Mouse (Mus musculus): ENCODE measurements around the gene C1qtnf7. TPM values are rescaled to one million over a fixed set of nuclear protein-coding genes. Genes with fewer than 3 reads are reported as not detected.

The C1qtnf7 gene
- polyA plus RNA-seq, 1 experiment, result not detected

DNA sequence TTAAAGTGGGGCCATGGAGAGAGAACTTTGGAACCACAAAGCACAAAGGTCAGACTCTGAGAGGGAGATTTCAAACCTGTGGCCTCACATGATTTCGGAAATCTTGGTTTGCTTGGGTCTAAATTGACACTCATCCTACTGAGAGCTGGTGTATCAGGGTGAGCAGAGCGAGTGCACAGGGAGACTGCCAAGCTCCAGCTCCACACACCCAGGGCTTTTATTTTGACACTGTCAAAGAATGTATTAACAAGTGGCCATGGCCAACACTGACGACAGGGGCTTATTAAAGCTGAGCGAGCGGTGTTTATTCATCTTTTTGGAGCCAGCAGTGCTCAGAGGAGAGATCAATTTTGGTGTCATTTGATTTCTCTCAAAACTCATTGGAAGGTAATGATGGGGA lies 149.8 kb downstream of the C1qtnf7 start:
- TF ChIP-seq USF1 (IDR thresholded peaks at IDR 0.05; ENCODE audit: low read depth) (no peak), FOSL1 (IDR thresholded peaks at IDR 0.05; ENCODE audit: insufficient read depth, low read length, poor library complexity, severe bottlenecking) (no peak), MYOD1 (IDR thresholded peaks at IDR 0.05; ENCODE audit: control insufficient read depth, insufficient read length, low read depth) (no peak), CEBPB (IDR thresholded peaks at IDR 0.05; ENCODE audit: low read depth) (no peak), CTCF (IDR thresholded peaks at IDR 0.05; ENCODE audit: control insufficient read depth, insufficient read depth, insufficient read length) (no peak), MYOG (IDR thresholded peaks at IDR 0.05; ENCODE audit: control insufficient read depth, extremely low read depth, insufficient read length) (no peak), MAX (IDR thresholded peaks at IDR 0.05) (no peak)
- no peak overlapping the region for H3K4me3 ChIP-seq (ENCODE audit: insufficient read depth, poor library complexity, severe bottlenecking)

More for the DNA sequence above, 149.8 kb downstream of the C1qtnf7 start:
- Histone ChIP-seq H3ac (ENCODE audit: control insufficient read depth, insufficient read length, low read depth) (no peak overlapping the region), H3K79me3 (ENCODE audit: low read depth) (no peaks in the 10 kb centered on the region), H3K79me2 (ENCODE audit: control insufficient read depth, insufficient read depth) (no peaks in the 10 kb centered on the region), H3K27me3 (ENCODE audit: control insufficient read depth, insufficient read depth, insufficient read length) (no peaks in the 10 kb centered on the region), H3K36me3 (ENCODE audit: control insufficient read depth, insufficient read depth) (no peaks in the 10 kb centered on the region)

Other genes with a start within 250 kb of the C1qtnf7 start
- 1.6 TPM for gene Cc2d2a, start 146.8 kb downstream of the C1qtnf7 start, polyA plus RNA-seq (2012; fragmentation: generic; extraction: Trizol)